Mouse (Mus musculus): Measurements from ENCODE around the gene Prdm12.
"Not testable (repeated sequence)": the region's sequence is repeated elsewhere in the genome, so short reads cannot be mapped to it uniquely, and the experiment has no call there.

The Prdm12 gene

DNA sequence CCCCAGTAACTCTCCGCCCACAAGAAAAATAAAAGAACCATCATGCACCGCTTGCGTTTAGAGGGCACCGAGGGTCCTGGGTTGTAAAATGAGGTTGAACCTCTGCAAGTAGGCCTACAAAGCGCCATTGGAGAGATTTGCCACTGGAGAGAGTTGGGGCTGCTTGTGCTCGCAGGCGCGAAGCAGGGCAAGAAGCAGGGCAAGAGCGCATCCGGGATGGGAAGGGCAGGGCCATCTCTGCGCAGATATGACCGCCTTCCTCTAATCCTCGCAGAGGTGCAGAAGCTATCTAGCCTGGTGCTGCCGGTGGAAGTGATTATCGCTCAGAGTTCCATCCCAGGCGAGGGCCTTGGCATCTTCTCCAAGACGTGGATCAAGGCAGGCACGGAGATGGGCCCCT, 2.1 kb downstream of the Prdm12 start:
- no peak for DNase-seq (ENCODE audit: low read depth, low spot score)

- DNase-seq (ENCODE audit: low read depth, low spot score), result no peak
Observed at GRCm38 (mm10) chr2:31653971-31654853, 14.4 kb downstream of the Prdm12 start.

GRCm38 (mm10) chr2:31654854-31655559, 15.2 kb downstream of the Prdm12 start:
- peak; percentile 35 for DNase-seq (ENCODE audit: low read depth, low spot score)

DNA sequence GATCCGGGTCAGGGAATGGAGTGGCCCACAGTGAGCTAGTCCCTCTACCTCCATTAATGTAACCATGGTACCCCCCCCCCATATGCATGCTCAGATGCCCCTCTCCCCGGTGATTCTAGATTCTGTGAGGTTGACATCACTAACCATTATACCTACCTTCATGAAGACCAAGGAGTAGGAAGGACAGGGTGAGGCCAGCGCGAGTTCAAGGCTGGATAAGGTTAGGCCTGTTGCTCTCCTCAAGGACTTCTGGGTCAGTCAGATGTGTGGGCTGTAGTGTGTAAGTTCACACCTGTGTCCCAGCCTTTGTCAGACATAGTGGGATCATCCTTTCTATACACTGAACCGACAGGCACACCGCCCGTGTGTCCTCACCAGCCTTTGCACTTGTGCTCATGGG, 16.5 kb downstream of the Prdm12 start:
- no peak for DNase-seq (ENCODE audit: low read depth, low spot score)

GRCm38 (mm10) chr2:31662939-31663803, 23.3 kb downstream of the Prdm12 start:
- peak; percentile 27 for DNase-seq (ENCODE audit: low read depth, low spot score)

- no peak for DNase-seq (ENCODE audit: low read depth, low spot score)
Observed at GRCm38 (mm10) chr2:31663804-31664180, 24.0 kb downstream of the Prdm12 start.

- DNase-seq (ENCODE audit: low read depth, low spot score), result peak; percentile 59
Observed at GRCm38 (mm10) chr2:31667332-31667731, 27.5 kb downstream of the Prdm12 start.

GRCm38 (mm10) chr2:31670551-31671035, 30.8 kb downstream of the Prdm12 start, which contains the start of gene Exosc2:
Gene Exosc2, plus strand, starts transcription at chr2:31670715.
- DNase-seq (ENCODE audit: low read depth, low spot score), result peak; percentile 96

GRCm38 (mm10) chr2:31678641-31679040, 38.8 kb downstream of the Prdm12 start:
- no peak for DNase-seq (ENCODE audit: low read depth, low spot score)

GRCm38 (mm10) chr2:31681051-31681707, 41.3 kb downstream of the Prdm12 start:
- not testable (repeated sequence) for DNase-seq (ENCODE audit: low read depth, low spot score)

DNA sequence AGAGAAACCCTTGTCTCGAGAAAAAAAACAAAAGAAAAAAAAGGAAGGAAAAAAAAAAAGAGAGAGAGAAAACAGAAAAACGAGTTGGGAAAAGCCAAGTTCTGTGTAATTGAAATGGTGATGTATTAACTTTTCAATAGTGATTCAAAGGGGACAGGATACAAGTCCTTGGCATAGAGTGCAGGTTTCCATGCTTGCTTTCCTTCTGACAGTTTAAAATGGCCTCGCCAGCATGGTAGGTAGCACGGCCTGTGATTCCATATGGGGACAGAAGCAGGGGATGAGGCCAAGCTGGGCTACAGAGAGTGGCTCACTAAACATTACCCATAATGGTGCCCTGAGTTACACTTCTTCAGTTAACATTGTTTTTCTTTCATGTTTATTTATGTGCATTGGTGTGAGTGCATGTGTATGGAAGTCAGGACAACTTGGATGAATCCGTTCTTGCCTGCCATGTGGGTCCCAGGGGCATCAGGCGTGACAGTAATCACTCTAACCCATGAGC, 41.9 kb downstream of the Prdm12 start:
- no peak for DNase-seq (ENCODE audit: low read depth, low spot score)

DNA sequence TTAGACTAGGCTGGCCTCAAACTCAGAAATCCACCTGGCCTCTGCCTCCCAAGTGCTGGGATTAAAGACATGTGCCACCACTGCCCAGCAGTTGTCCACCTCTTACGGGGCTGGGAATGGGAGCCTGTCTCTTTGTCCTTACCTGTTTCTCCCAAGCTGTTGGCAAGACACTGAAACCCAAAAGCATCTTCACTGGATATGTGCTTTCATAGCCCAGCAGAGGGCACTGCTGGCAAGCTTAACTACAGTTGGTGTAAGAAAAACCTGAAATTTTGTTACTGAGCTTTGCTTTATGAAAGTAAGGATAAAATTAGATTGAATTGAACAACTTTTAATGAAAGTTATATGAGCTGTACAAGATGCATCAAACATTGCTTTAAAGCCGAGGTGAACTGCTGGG, 43.8 kb downstream of the Prdm12 start:
- peak; percentile 67 for DNase-seq (ENCODE audit: low read depth, low spot score)

DNA sequence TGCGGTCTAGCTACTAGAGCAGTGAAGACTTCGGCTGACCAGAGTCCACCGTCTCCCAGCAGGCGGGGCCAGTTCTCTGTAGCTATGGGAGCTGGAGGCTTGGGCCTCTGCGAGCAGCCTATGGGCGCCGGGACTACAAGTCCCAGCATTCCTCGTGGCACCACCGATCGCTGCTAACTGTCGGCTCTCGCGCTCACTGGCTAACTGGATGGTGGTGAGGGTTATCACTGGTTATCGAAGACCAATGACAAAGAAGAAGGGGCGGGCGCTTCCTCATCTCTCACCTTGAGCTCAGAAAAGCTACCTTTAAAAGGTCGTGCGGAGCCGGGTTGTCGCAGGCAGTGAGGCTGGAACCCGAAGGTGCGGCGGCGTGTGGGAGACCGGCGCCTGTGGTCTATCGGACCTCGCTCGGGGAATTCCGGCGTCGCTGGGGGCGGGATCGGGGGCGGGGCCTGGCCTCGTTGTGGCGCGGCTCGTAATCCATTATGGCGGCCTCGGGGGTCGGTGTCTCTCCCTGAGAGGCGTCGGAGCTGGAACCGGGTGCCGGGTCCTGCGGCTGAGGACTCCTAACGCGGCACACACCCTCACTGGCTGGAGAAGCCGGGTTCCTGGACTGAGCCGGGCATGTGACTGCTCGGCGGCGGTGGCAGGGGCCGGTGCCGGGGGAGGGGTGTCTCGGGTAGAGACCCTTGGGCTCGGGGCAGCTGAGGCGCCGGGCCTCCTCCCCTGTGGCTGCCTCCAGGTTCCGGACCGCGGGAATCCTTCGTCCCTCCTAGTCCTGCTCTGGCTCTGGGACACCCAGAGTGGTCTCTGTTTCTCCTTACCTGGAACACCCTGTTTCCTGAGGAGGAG, 48.5 kb downstream of the Prdm12 start, which contains the start of gene Abl1:
Abl1 (plus strand) TSS at position 303 of the 852 bp plus-strand sequence.
- DNase-seq (ENCODE audit: low read depth, low spot score), result peak; percentile 96

- DNase-seq (ENCODE audit: low read depth, low spot score), result peak; percentile 52
Observed at GRCm38 (mm10) chr2:31689045-31689444, 49.2 kb downstream of the Prdm12 start.

DNA sequence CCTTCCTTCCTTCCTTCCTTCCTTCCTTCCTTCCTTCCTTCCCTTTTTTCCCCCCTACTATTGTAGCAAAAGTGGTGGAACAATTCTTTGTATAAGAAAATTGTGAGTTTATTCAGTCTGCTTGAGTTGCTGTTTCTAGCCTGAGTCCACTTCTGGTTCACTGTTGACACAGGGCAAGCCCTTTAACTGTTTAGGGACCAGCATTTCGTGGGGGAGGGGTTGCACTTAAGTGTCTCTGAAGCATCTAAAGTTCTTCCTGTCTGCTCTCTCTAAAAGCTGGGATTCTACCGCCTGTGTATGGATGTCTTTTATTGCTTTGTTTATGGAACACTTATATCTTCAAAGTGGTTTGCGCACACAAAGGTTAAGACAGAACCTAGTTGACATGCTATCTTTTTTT, 50.2 kb downstream of the Prdm12 start:
- peak; percentile 46 for DNase-seq (ENCODE audit: low read depth, low spot score)

- peak; percentile 35 for DNase-seq (ENCODE audit: low read depth, low spot score)
Observed at GRCm38 (mm10) chr2:31698209-31698608, 58.4 kb downstream of the Prdm12 start.

DNA sequence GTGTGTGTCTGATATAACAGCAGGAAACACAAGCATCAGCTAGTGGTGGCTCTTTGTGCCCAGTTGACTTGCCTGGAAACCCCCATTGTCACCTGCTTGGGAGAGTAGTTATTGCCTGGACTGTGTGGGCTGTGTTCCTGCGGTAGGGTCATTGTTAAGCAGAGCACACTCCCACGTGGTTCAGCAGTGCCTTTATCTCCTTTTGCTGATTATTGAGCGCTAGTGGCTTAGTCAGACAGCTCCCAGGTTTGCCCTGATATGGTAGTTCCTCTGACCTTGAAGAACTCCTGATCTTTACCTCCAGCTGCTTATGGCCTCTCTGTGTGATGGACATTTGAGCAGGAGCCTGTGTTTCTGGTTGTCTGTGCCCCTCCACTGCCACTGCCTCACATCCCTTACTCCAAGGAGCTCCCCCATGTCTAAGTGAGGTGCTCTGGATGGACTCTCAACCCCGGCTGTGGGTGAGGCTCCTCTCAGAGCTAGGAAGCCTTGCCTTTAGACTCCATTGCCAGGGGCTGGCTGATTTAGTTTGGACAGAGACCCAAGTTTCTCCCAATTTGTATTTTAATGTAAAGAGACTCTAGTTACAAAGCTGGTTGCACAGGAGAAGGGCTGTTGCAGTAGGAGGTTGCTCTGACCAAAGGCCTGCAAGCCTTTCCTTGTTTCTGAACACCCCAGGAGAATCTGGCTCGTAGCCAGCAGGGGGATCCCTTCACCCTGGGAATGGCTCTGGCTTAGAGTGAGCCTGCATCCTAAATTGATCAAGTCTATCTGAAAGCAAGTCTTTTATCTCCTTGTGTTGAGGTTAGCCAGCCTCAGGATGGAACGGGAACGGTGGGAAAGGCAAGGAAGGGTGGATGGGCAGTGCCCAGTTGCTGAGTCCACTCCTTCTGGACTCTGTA, 61.0 kb downstream of the Prdm12 start:
- no peak for DNase-seq (ENCODE audit: low read depth, low spot score)

- no peak for DNase-seq (ENCODE audit: low read depth, low spot score)
Observed at GRCm38 (mm10) chr2:31703226-31703625, 63.4 kb downstream of the Prdm12 start.
